ENCODE assay signal across 7 mouse cellular contexts in genomic region chr2:128428651-128429633, GRCm38 (mm10).
A peak's percentile ranks its signal among the peaks of the same experiment; 100 is the strongest.
DNase-seq lines count a peak whose midpoint lies in the region; ATAC-seq and TF ChIP-seq lines count a peak whose summit lies in the region.

No protein-coding gene starts in this region.

- H3K4me2 ChIP-seq in lung, embryonic 15.5 days: peak overlapping the region; percentile 42
- H3K4me2 ChIP-seq in stomach, embryonic 16.5 days (ENCODE audit: low read depth, low read length): peak overlapping the region; percentile 32

- intact Hi-C loops in heart, adult 2 months (cut with DNase I): loop anchor here (5.0 kb wide), 1 partner anchor 43 kb away; no protein-coding TSS in a partner anchor

- peak in 1 of 2 experiments; percentile 9; a peak in 1 of 4 replicates for TF ChIP-seq EP300 in MEL (IDR thresholded peaks at IDR 0.05; ENCODE audit: low read depth in 1 of 2, low read length in 2 of 2)
- TF ChIP-seq EP300 in heart, adult 2 months (IDR thresholded peaks at IDR 0.05; ENCODE audit: insufficient read depth, low read depth, low read length): 0 out of 2 replicates have a peak, but pooled peaks have one; percentile 51

- H3K79me2 ChIP-seq in MEL (ENCODE audit: control insufficient read depth, insufficient read depth, low read length, poor library complexity): peaks cover 20% of the 10 kb centered on the region
- no peaks in the 10 kb centered on the region for H3K79me2 ChIP-seq in heart, adult 2 months (replicated peaks; ENCODE audit: control insufficient read depth, insufficient read depth, low read length)

- peak overlapping the region; percentile 78 to 79 for H3K4me3 ChIP-seq in MEL (ENCODE audit: control insufficient read depth in 1 of 2, insufficient read depth in 1 of 2, low read depth in 2 of 2, low read length in 2 of 2)
- peak overlapping the region; percentile 39 for H3K4me3 ChIP-seq in heart, adult 2 months
- H3K4me3 ChIP-seq in lung, embryonic 15.5 days: peak overlapping the region; percentile 28
- H3K4me3 ChIP-seq in stomach, embryonic 16.5 days (replicated peaks; ENCODE audit: low read length): peak overlapping the region; percentile 33

- H3K36me3 ChIP-seq in MEL (ENCODE audit: control insufficient read depth in 1 of 2, insufficient read depth in 2 of 2, low read length in 2 of 2): peaks cover 0 to 27% of the 10 kb centered on the region in 2 experiments; a peak in 2 of 4 replicates
- H3K36me3 ChIP-seq in heart, adult 2 months (ENCODE audit: control insufficient read depth, insufficient read depth, low read length): no peaks in the 10 kb centered on the region
- H3K36me3 ChIP-seq in lung, embryonic 15.5 days: no peaks in the 10 kb centered on the region
- H3K36me3 ChIP-seq in stomach, embryonic 16.5 days (ENCODE audit: control insufficient read depth, insufficient read depth, low read length): no peaks in the 10 kb centered on the region

- H3K27me3 ChIP-seq in MEL (ENCODE audit: control insufficient read depth in 1 of 2, insufficient read depth in 2 of 2, low read length in 2 of 2): no peaks in the 10 kb centered on the region
- H3K27me3 ChIP-seq in heart, adult 2 months (ENCODE audit: control insufficient read depth, insufficient read depth, low read length): no peaks in the 10 kb centered on the region
- no peaks in the 10 kb centered on the region for H3K27me3 ChIP-seq in lung, embryonic 15.5 days
- no peaks in the 10 kb centered on the region for H3K27me3 ChIP-seq in stomach, embryonic 16.5 days (ENCODE audit: control insufficient read depth, insufficient read depth, low read length)

- ATAC-seq in lung, embryonic 15.5 days (ENCODE audit: borderline replicate concordance, extremely low read depth, low FRiP score, low TSS enrichment): peak; percentile 60
- ATAC-seq in stomach, embryonic 16.5 days (ENCODE audit: insufficient read depth, low FRiP score): no peak

- TF ChIP-seq POLR2A in MEL (IDR thresholded peaks at IDR 0.05; ENCODE audit: control insufficient read depth in 1 of 2, insufficient read depth in 1 of 2, low read depth in 1 of 2, low read length in 2 of 2, poor library complexity in 1 of 2): peak in 1 of 2 experiments; percentile 70; a peak in 2 of 4 replicates
- peak; percentile 37; the same call in 1 of the 2 replicates for TF ChIP-seq POLR2A in heart, adult 2 months (IDR thresholded peaks at IDR 0.05; ENCODE audit: insufficient read depth, low read depth, low read length)

- peak overlapping the region; percentile 93 for H3K27ac ChIP-seq in MEL (ENCODE audit: control insufficient read depth, low read depth, low read length)
- peak overlapping the region; percentile 77 for H3K27ac ChIP-seq in heart, adult 2 months
- peak overlapping the region; percentile 74 for H3K27ac ChIP-seq in lung, embryonic 15.5 days
- H3K27ac ChIP-seq in stomach, embryonic 16.5 days (ENCODE audit: low read length): peak overlapping the region; percentile 83

- peak; percentile 82 for DNase-seq in MEL (ENCODE audit: low read depth, low spot score)
- peak; percentile 65 for DNase-seq in adrenal gland, postnatal 14 days
- DNase-seq in heart, adult 2 months: peak; percentile 74 to 84
- DNase-seq in kidney, adult 11 months: peak; percentile 57
- DNase-seq in frontal cortex, postnatal 14 days (ENCODE audit: low spot score in 2 of 2): no peak

- WGBS in heart, adult 2 months: 14% methylated on average over 18 of the region's 18 CpGs
- WGBS in lung, embryonic 15.5 days: 24% methylated on average over 18 of the region's 18 CpGs
- 37% methylated on average over 18 of the region's 18 CpGs for WGBS in stomach, embryonic 16.5 days

- TF ChIP-seq RAD21 in MEL (IDR thresholded peaks at IDR 0.05; ENCODE audit: low read depth, low read length): no peak

- TF ChIP-seq CTCF in MEL (IDR thresholded peaks at IDR 0.05 in 2 of 3, conservative IDR thresholded peaks at IDR 0.05 in 1 of 3; ENCODE audit: control insufficient read depth in 1 of 3, insufficient read depth in 1 of 3, low read depth in 2 of 3, low read length in 3 of 3, poor library complexity in 1 of 3, severe bottlenecking in 1 of 3): no peak
- no peak for TF ChIP-seq CTCF in heart, adult 2 months (IDR thresholded peaks at IDR 0.05)

- H3K9me3 ChIP-seq in MEL (replicated peaks; ENCODE audit: insufficient read depth, low read length): no peaks in the 10 kb centered on the region
- H3K9me3 ChIP-seq in lung, embryonic 15.5 days: no peaks in the 10 kb centered on the region
- no peaks in the 10 kb centered on the region for H3K9me3 ChIP-seq in stomach, embryonic 16.5 days (replicated peaks; ENCODE audit: control insufficient read depth, low read length)

- H3K4me1 ChIP-seq in MEL (ENCODE audit: control insufficient read depth in 1 of 2, insufficient read depth in 2 of 2, low read length in 2 of 2): peaks cover 7 to 38% of the 10 kb centered on the region in 2 experiments
- peaks cover 22% of the 10 kb centered on the region for H3K4me1 ChIP-seq in heart, adult 2 months (ENCODE audit: control insufficient read depth, insufficient read depth, low read length)
- peaks cover 48% of the 10 kb centered on the region for H3K4me1 ChIP-seq in lung, embryonic 15.5 days
- peaks cover 31% of the 10 kb centered on the region for H3K4me1 ChIP-seq in stomach, embryonic 16.5 days (ENCODE audit: control insufficient read depth, insufficient read depth, low read length)

- peak overlapping the region; percentile 80 for H3K9ac ChIP-seq in MEL (ENCODE audit: control insufficient read depth, low read depth, low read length, poor library complexity, severe bottlenecking)
- peak overlapping the region; percentile 36 for H3K9ac ChIP-seq in heart, adult 2 months (ENCODE audit: low read depth, low read length)
- H3K9ac ChIP-seq in lung, embryonic 15.5 days: peak overlapping the region; percentile 26
- H3K9ac ChIP-seq in stomach, embryonic 16.5 days (ENCODE audit: low read length): peak overlapping the region; percentile 54

TF ChIP-seq in MEL, 35 proteins besides CTCF, POLR2A, EP300 and RAD21 (continues in another document):
- peak; percentile 43; the same call in 1 of the 2 replicates for TF ChIP-seq MAFK (IDR thresholded peaks at IDR 0.05; ENCODE audit: borderline replicate concordance, low read depth, low read length)
- peak; percentile 70; the same call in 1 of the 2 replicates for TF ChIP-seq JUND (IDR thresholded peaks at IDR 0.05; ENCODE audit: low read depth, low read length)
- 0 out of 2 replicates have a peak, but pooled peaks have one; percentile 18 for TF ChIP-seq TCF12 (IDR thresholded peaks at IDR 0.05; ENCODE audit: low read depth, low read length)
- TF ChIP-seq USF1 (IDR thresholded peaks at IDR 0.05; ENCODE audit: low read depth, low read length): no peak
- no peak for TF ChIP-seq ZKSCAN1 (IDR thresholded peaks at IDR 0.05; ENCODE audit: low read depth, low read length)
- no peak for TF ChIP-seq NRF1 (IDR thresholded peaks at IDR 0.05; ENCODE audit: insufficient read depth, low read depth, low read length, poor library complexity, severe bottlenecking)
- 0 out of 2 replicates have a peak, but pooled peaks have one; percentile 10 for TF ChIP-seq ELF1 (IDR thresholded peaks at IDR 0.05; ENCODE audit: low read depth, low read length)
- peak; percentile 69; the same call in 1 of the 2 replicates for TF ChIP-seq CHD1 (IDR thresholded peaks at IDR 0.05; ENCODE audit: low read depth, low read length)
- TF ChIP-seq POLR2AphosphoS5 (IDR thresholded peaks at IDR 0.05; ENCODE audit: borderline replicate concordance, low read depth, low read length): no peak
- TF ChIP-seq MAX (IDR thresholded peaks at IDR 0.05; ENCODE audit: low read length): no peak; the same call in 1 of the 2 replicates
- 0 out of 2 replicates have a peak, but pooled peaks have one; percentile 55 for TF ChIP-seq UBTF (IDR thresholded peaks at IDR 0.05; ENCODE audit: borderline replicate concordance, insufficient read depth, low read depth, low read length)
- TF ChIP-seq ETS1 (IDR thresholded peaks at IDR 0.05; ENCODE audit: low read depth, low read length): peak; percentile 87
- peak; percentile 66 for TF ChIP-seq ZNF384 (IDR thresholded peaks at IDR 0.05; ENCODE audit: low read depth, low read length)
- no peak for TF ChIP-seq KAT2A (conservative IDR thresholded peaks at IDR 0.05; ENCODE audit: low read depth, low read length)
- TF ChIP-seq GABPA (IDR thresholded peaks at IDR 0.05; ENCODE audit: low read depth, low read length): no peak
- TF ChIP-seq MAZ (IDR thresholded peaks at IDR 0.05; ENCODE audit: low read depth, low read length): 0 out of 2 replicates have a peak, but pooled peaks have one; percentile 7
- no peak; the same call in 1 of the 2 replicates for TF ChIP-seq HCFC1 (IDR thresholded peaks at IDR 0.05; ENCODE audit: low read depth, low read length)
- peak; percentile 33; the same call in 1 of the 2 replicates for TF ChIP-seq GATA1 (IDR thresholded peaks at IDR 0.05; ENCODE audit: low read depth, low read length)
- no peak for TF ChIP-seq E2F4 (IDR thresholded peaks at IDR 0.05; ENCODE audit: borderline replicate concordance, low read depth, low read length)
- no peak for TF ChIP-seq BHLHE40 (IDR thresholded peaks at IDR 0.05; ENCODE audit: borderline replicate concordance, low read depth, low read length)
- TF ChIP-seq ZMIZ1 (IDR thresholded peaks at IDR 0.05; ENCODE audit: low read depth, low read length): 0 out of 2 replicates have a peak, but pooled peaks have one; percentile 29
- TF ChIP-seq MXI1 (IDR thresholded peaks at IDR 0.05; ENCODE audit: low read depth, low read length): peak; percentile 57; the same call in 1 of the 2 replicates
- TF ChIP-seq ZC3H11A (IDR thresholded peaks at IDR 0.05; ENCODE audit: low read depth, low read length): no peak
- peak; percentile 76 for TF ChIP-seq TBP (IDR thresholded peaks at IDR 0.05; ENCODE audit: low read depth, low read length)
- TF ChIP-seq MYB (IDR thresholded peaks at IDR 0.05; ENCODE audit: low read depth, low read length): no peak
- TF ChIP-seq NELFE (IDR thresholded peaks at IDR 0.05; ENCODE audit: low read depth, low read length): peak; percentile 36
- peak; percentile 66 for TF ChIP-seq SIN3A (IDR thresholded peaks at IDR 0.05; ENCODE audit: low read length)
- TF ChIP-seq MYC (IDR thresholded peaks at IDR 0.05; ENCODE audit: low read depth, low read length): peak; percentile 72
- TF ChIP-seq CHD2 (IDR thresholded peaks at IDR 0.05; ENCODE audit: low read length): no peak
- TF ChIP-seq SMC3 (IDR thresholded peaks at IDR 0.05; ENCODE audit: low read depth, low read length): no peak
- no peak for TF ChIP-seq MEF2A (IDR thresholded peaks at IDR 0.05; ENCODE audit: extremely low read depth, insufficient replicate concordance, low read depth, low read length, poor library complexity, severe bottlenecking)
- no peak for TF ChIP-seq RCOR1 (IDR thresholded peaks at IDR 0.05; ENCODE audit: low read depth, low read length)
- TF ChIP-seq POLR2AphosphoS2 (IDR thresholded peaks at IDR 0.05; ENCODE audit: low read length): no peak
- TF ChIP-seq USF2 (IDR thresholded peaks at IDR 0.05; ENCODE audit: borderline replicate concordance in 1 of 2, insufficient read depth in 1 of 2, low read depth in 1 of 2, low read length in 2 of 2): no peak

Comparison
In these comparisons a context has a peak if more than half of its experiments do, and no peak if none do; other contexts are left out.
1. DNase-seq: peak in MEL (single experiment), adrenal gland, postnatal 14 days (single experiment), heart, adult 2 months (2 of 2) and kidney, adult 11 months (single experiment); none in frontal cortex, postnatal 14 days (0 of 2).
2. H3K4me3 ChIP-seq: peak in every context shown above with its lines; median percentile 78 in MEL; 39 in heart, adult 2 months; 33 in stomach, embryonic 16.5 days; 28 in lung, embryonic 15.5 days.
3. H3K9ac ChIP-seq: peak in every context shown above with its lines; median percentile 80 in MEL; 54 in stomach, embryonic 16.5 days; 36 in heart, adult 2 months; 26 in lung, embryonic 15.5 days.
4. Peak in every context shown above with its lines, with median percentiles within 50 percentile points of each other: H3K27ac ChIP-seq.